Mouse (Mus musculus) forebrain, embryonic 14.5 days (tissue): Measurements from ENCODE around the gene D11Wsu47e. TPM values are rescaled to one million over a fixed set of nuclear protein-coding genes. Genes with fewer than 3 reads are reported as not detected.

Experiments
- ATAC-seq: fragments of 200-750 bp; cut with Nextera tagmentation; 2 replicates; pipeline ENCODE4 v1.8.0; 2017; ENCODE audit warnings: mild to moderate bottlenecking, moderate library complexity
- DNase-seq: peaks from one replicate; pipeline ENCODE4 v3.0.0-alpha.2; 2015; ENCODE audit warnings: low spot score
- H3K27ac ChIP-seq: fragments of 300-500 bp; sonication (generic); 2 replicates; pipeline ENCODE4 v1.5.1; 2014; ENCODE audit warnings: low read depth, mild to moderate bottlenecking, control low read depth, low read length, moderate library complexity
- H3K27me3 ChIP-seq: fragments of 300-500 bp; sonication (generic); replicated peaks from 2 replicates; pipeline ENCODE4 v1.6.1; 2014; ENCODE audit warnings: low read length, control low read depth, mixed read lengths; ENCODE audit not compliant: control insufficient read depth, insufficient read depth
- H3K36me3 ChIP-seq: fragments of 300-500 bp; sonication (generic); 2 replicates; pipeline ENCODE4 v1.6.1; 2014; ENCODE audit warnings: low read length, control low read depth; ENCODE audit not compliant: control insufficient read depth, insufficient read depth
- H3K4me1 ChIP-seq: fragments of 300-500 bp; sonication (generic); 2 replicates; pipeline ENCODE4 v1.6.1; 2014; ENCODE audit warnings: antibody characterized with exemption, low read length, control low read depth; ENCODE audit not compliant: control insufficient read depth, insufficient read depth
- H3K4me2 ChIP-seq: fragments of 300-500 bp; sonication (generic); 2 replicates; pipeline ENCODE4 v1.6.1; 2014; ENCODE audit warnings: mild to moderate bottlenecking, control low read depth, low read length
- H3K4me3 ChIP-seq: fragments of 300-500 bp; sonication (generic); 2 replicates; pipeline ENCODE4 v1.5.1; 2014; ENCODE audit warnings: low read depth, low read length, control low read depth
- H3K9ac ChIP-seq: fragments of 300-500 bp; sonication (generic); 2 replicates; pipeline ENCODE4 v1.6.1; 2014; ENCODE audit warnings: mild to moderate bottlenecking, low read length, control low read depth, moderate library complexity
- H3K9me3 ChIP-seq: fragments of 300-500 bp; sonication (generic); replicated peaks from 2 replicates; pipeline ENCODE4 v1.6.1; 2016; ENCODE audit warnings: low read length, control low read depth, mixed read lengths; ENCODE audit not compliant: control insufficient read depth
- WGBS: fragments of 180-500 bp; shearing (Covaris S2); extraction: QIAGEN DNeasy Blood & Tissue Kit; methylation state at CpG from one replicate; pipeline ENCODE4 v1.1.7; 2014; 5-methylcytosine and 5-hydroxymethylcytosine counted together
- polyA plus RNA-seq: library from polyadenylated mRNA; unstranded; fragments of >200 nt; fragmentation: Nextera tagmentation; extraction: Ambion mirVana; gene quantifications from 2 replicates; pipeline ENCODE4 v1.2.1, GENCODE M21; 2014

Gene D11Wsu47e
- polyA plus RNA-seq, 1 experiment from 2014 or later = 27.0 TPM

GRCm38 (mm10) chr11:113742998-113743397, 58.8 kb downstream of the D11Wsu47e start:
- ATAC-seq (no peak), DNase-seq (no peak)
- Histone ChIP-seq H3K9me3 (peaks cover 4% of the 10 kb centered on the region; the same call in 1 of the 2 replicates), H3K9ac (no peak overlapping the region), H3K27ac (no peak overlapping the region), H3K4me1 (peaks cover 10% of the 10 kb centered on the region; the same call in 1 of the 2 replicates), H3K36me3 (peaks cover 13% of the 10 kb centered on the region; the same call in 1 of the 2 replicates), H3K4me2 (no peak overlapping the region), H3K27me3 (no peaks in the 10 kb centered on the region), H3K4me3 (no peak overlapping the region)
- WGBS = 94% methylated on average over 1 of the region's 1 CpGs

Other genes with a start within 250 kb of the D11Wsu47e start
- 71.9 and 75.2 TPM in 2 replicates for gene Sstr2, start 65.1 kb upstream of the D11Wsu47e start, polyA plus RNA-seq
- gene Cog1, start 35.2 kb upstream of the D11Wsu47e start, polyA plus RNA-seq = 28.8 and 33.9 TPM in 2 replicates
- gene Slc39a11, start 34.3 kb upstream of the D11Wsu47e start, polyA plus RNA-seq = 29.5 and 32.4 TPM in 2 replicates
- 53.2 and 53.7 TPM in 2 replicates for gene Fam104a, start 257 bp upstream of the D11Wsu47e start, polyA plus RNA-seq
- gene Cpsf4l, start 25.6 kb downstream of the D11Wsu47e start, polyA plus RNA-seq = not detected in 2 replicates
- gene Cdc42ep4, start 67.5 kb downstream of the D11Wsu47e start, polyA plus RNA-seq = 52.4 and 61.5 TPM in 2 replicates